Mouse (Mus musculus) CD4-positive, CD25-positive, alpha-beta regulatory T cell, adult 2 months (primary cell): ENCODE data around the gene Phactr2.
A peak's percentile ranks its signal among the peaks of the same experiment; 100 is the strongest.

Experiments
- DNase-seq: peaks from one replicate; pipeline ENCODE4 v3.0.0-alpha.2; 2012; ENCODE audit warnings: low read depth, low spot score

The Phactr2 gene

GRCm38 (mm10) chr10:13331405-13332032, 142.7 kb downstream of the Phactr2 start:
- DNase-seq = no peak

DNA sequence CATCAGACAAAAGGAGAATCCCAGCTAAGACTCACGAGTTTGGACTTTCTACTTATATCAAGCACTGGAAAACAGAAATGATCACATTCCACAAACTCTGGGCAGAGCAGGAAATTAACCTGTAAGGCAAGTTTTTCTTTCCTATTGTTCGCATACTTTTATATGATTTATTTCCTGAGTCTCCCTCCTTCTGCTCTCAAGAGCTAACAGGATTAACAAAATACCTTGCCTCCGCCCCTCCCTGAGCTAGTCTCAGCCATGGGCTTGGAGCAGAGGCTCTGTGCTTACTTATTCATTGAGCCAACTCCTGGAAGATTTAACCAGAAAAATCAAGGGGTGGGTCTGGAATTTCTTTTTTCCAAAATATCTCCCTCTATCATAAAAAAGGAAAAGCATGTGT, 145.6 kb downstream of the Phactr2 start:
- no peak for DNase-seq

DNA sequence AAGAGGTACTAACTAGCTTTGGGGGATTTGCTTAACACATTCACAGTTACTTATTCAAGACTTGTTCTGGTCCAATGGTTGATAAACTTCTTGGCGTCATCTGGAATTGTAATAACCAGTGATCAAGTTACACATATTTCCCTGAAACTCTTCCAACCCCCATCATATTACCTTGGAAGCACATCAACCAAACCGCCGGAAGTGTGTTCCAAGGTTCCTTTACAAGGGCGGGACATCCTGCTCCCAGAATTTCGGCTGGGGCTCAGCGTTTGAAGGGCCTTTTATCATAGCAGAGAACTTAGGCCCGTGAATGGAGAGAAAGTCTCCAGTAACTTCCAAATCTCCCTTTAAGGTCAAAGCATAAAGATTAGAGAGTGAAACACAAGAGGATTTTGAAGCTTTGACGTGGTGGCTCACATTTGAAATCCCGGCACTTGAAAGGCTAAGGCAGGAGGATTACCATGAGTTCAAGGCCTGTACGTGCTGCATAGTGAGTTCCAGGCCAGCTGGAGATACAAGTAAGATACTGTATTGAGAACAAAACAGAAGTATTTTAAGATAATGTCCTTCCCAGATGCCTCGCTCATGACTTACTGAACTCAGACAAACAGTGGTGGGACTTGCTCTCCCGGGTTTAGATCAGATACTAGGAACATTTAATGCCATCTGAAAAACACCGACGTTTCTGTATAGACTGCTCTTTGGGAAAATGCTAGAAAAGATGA, 147.9 kb downstream of the Phactr2 start:
- no peak for DNase-seq

GRCm38 (mm10) chr10:13323806-13324411, 150.3 kb downstream of the Phactr2 start:
- peak; percentile 6 for DNase-seq

- no peak for DNase-seq
Observed at GRCm38 (mm10) chr10:13323139-13323805, 150.9 kb downstream of the Phactr2 start.

DNA sequence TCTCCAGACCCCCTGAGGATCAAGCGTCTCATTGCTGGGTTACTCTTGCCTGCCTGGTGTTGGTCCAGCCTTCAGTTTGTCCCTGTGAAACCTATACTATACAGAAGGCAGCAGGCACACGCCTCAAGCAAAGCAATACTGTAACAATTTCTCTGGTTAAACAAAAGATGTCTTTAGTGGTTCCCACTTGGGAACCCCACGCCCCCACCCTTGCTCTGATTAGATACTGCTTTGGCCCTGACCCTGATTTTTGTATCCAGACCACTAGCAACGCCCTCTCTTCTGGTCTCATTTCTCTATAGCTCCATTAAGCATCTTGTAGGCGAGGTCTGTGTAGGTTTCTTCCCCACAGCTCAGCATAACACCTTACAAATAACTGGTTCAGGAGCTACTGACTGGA, 159.2 kb downstream of the Phactr2 start:
- no peak for DNase-seq

DNA sequence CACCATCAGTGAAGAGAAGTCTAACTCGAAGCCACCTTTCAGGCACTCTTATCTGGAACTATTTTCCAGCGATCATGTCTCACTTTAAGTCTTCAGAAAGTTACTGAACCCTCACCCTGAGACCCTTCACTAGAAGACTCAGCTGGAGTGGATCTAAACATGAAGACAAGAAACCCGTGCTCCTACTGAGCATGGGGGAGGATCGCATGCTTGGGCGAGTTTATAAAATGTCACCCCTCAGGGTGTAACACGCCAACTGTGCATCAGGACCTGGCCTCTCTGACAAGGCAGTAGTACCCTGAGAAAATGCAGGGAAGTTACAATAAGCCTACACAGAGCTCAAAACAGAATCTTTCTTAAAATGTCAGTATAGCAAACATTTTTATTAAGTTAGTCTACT, 161.6 kb downstream of the Phactr2 start:
- no peak for DNase-seq

- DNase-seq = no peak
Observed at GRCm38 (mm10) chr10:13311612-13312011, 162.6 kb downstream of the Phactr2 start.

- DNase-seq = no peak
Observed at GRCm38 (mm10) chr10:13310075-13310474, 164.1 kb downstream of the Phactr2 start.

DNA sequence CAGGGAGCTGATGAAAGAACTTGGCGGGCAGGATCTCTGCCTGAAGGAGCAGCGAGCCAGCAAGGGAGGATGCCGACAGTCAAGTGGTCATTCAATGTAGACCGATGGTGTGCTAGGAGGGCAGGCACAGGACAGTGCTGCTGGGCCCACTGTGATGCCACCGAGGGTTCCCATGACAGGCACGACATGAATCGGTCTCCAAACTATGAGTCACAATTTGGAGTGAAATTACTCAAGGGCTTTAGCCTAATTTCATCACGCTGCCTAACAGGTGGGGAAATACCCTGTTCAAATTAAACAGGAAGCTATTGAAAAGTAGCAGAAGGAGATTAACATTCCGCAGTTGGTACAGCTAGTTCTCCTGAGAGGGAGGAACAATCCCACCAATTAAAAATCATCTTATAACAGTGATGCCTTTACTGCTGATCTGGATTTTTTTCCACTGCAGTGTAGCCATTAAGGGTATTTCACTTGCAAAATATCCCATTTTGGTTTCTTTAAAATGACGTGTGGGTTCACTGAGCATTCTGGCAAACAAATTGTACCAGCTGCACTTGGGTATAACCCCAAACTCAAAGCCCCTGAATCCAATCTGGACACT, 169.5 kb downstream of the Phactr2 start:
- DNase-seq = peak; percentile 32

- DNase-seq = no peak
Observed at GRCm38 (mm10) chr10:13303271-13304265, 170.6 kb downstream of the Phactr2 start.

- no peak for DNase-seq
Observed at GRCm38 (mm10) chr10:13300601-13301000, 173.6 kb downstream of the Phactr2 start.

GRCm38 (mm10) chr10:13300196-13300595, 174.0 kb downstream of the Phactr2 start:
- DNase-seq = no peak

- no peak for DNase-seq
Observed at GRCm38 (mm10) chr10:13294886-13295285, 179.3 kb downstream of the Phactr2 start.

DNA sequence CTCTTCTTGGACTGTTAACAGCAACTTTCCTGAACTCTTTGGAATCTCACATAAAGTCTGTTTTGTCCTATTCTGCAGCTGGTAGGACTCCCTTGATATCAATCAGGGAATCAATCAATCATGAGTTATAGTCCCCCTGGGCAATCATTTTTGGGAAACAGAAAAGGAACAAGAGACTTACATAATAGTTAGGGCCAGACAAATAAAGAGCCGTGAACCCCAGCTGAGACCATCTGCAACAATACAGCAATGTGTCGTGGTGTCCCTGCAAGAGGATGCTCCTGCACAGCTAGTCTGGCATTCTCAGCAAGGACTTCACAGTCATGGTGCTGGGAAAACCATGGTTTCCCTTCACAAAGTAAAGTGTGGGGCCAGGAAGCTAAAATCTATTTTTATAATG, 182.2 kb downstream of the Phactr2 start:
- DNase-seq = no peak

DNA sequence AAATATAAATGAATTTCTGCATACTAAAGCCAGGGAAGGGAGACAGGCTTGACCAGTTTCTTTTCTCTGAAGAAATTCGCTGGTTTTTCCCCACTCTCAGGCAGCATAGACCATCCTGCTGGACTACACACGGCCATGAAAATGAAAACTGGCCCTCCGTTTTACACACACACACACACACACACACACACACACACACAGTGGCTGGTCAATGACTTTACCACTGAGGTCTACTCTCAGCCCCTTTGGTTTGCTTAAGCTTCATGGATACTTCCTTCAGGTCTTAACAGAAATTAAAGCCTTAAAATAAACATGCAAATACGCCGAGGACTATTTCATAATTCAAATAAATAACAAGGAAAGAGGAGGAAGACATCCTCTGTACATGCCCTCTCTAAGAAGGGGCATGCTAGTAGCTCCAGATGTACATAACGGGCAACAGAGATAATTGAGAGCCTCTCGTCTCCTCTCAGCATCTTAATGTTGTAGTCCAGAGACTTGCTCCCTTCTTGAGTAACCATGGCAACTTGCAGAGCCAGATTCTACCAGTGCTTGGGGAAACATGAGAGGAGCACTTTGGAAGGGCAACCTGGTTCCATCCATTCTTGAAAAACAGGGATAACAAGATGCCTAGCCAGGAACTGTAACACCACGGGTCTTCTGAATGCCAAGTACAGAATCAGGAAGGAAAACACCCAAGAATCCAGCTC, 184.8 kb downstream of the Phactr2 start:
- no peak for DNase-seq

DNA sequence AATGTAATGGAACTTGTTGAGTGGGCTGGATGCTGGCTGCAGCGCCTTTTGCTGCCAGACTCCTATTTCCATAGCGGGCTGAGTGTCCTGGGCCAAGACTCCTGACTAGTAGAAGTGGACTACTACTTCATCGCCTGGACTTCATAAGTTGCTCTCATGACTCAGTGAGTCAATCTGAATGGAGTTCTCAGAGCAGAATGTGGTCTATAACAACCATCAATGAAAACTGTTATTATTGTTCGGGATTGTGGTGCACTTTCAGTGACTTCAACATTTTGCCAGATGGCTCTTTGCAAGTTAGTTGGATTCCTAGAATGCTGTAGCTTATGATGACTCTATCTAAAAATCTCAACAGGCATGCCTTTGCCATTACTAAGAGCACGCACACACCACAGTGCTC, 185.9 kb downstream of the Phactr2 start:
- no peak for DNase-seq

- DNase-seq = no peak
Observed at GRCm38 (mm10) chr10:13283441-13283840, 190.8 kb downstream of the Phactr2 start.

DNA sequence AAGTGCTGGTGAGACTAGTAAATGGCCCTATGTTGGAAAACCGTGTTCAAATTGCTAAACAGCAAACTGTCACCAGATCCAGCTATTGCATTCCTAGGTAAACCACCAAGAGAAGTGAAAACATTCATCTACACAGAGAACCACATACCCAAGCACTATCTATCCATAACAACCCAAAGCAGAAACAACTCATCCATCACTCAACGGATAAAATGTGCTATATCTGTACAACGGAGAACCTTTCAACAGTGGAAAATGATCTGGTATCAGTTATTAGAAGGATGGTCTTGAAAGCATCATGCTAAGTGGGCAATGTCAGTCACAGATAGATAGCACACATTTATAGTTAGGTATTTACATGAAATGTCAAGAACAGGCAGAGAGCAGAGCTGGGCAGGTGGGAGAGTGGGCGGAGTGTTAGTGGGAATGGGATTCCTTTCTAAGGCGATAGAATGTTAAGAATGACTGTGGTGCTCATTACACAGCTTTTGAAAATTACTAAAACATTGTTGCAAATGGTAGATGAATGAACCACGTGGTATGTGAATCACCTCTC, 193.8 kb downstream of the Phactr2 start:
- no peak for DNase-seq

GRCm38 (mm10) chr10:13276298-13276697, 197.9 kb downstream of the Phactr2 start:
- DNase-seq = no peak
